Mouse (Mus musculus): ENCODE data around the gene Itgal. TPM values are rescaled to one million over a fixed set of nuclear protein-coding genes. Genes with fewer than 3 reads are reported as not detected.

The Itgal gene
- total and polyA plus RNA-seq, 2 experiments: 4.3 to 6.8 TPM

GRCm38 (mm10) chr7:127281114-127281513 lies 14.9 kb upstream of the Itgal start:
- Histone ChIP-seq H3K36me3 (ENCODE audit: control insufficient read depth, insufficient read depth, low read length) (no peaks in the 10 kb centered on the region), H3K79me2 (ENCODE audit: control insufficient read depth, insufficient read depth, low read length) (no peaks in the 10 kb centered on the region), H3K27ac (replicated peaks; ENCODE audit: insufficient read depth, low read depth, low read length) (no peak overlapping the region), H3K9ac (ENCODE audit: low read depth, low read length) (no peak overlapping the region), H3K4me3 (ENCODE audit: insufficient read depth, low read depth, low read length) (no peak overlapping the region), H3K4me1 (ENCODE audit: control insufficient read depth, insufficient read depth, low read length) (peaks cover 12% of the 10 kb centered on the region), H3K27me3 (ENCODE audit: control insufficient read depth, insufficient read depth, low read length) (no peaks in the 10 kb centered on the region)
- DNase-seq (ENCODE audit: extremely low read depth, low read depth, low spot score): no peak
- no peak for TF ChIP-seq POLR2A (IDR thresholded peaks at IDR 0.05; ENCODE audit: extremely low read depth, insufficient read depth, low read length)
- TF ChIP-seq CTCF (IDR thresholded peaks at IDR 0.05; ENCODE audit: low read depth, low read length): no peak
- 60% methylated on average over 4 of the region's 4 CpGs for WGBS

- Histone ChIP-seq H3K79me2 (ENCODE audit: control insufficient read depth, insufficient read depth, low read length) (no peaks in the 10 kb centered on the region), H3K9ac (ENCODE audit: low read depth, low read length) (no peak overlapping the region), H3K27me3 (ENCODE audit: control insufficient read depth, insufficient read depth, low read length) (no peaks in the 10 kb centered on the region), H3K36me3 (ENCODE audit: control insufficient read depth, insufficient read depth, low read length) (no peaks in the 10 kb centered on the region), H3K27ac (replicated peaks; ENCODE audit: insufficient read depth, low read depth, low read length) (no peak overlapping the region), H3K4me3 (ENCODE audit: insufficient read depth, low read depth, low read length) (no peak overlapping the region), H3K4me1 (ENCODE audit: control insufficient read depth, insufficient read depth, low read length) (peaks cover 7% of the 10 kb centered on the region)
- no peak for DNase-seq (ENCODE audit: extremely low read depth, low read depth, low spot score)
- TF ChIP-seq CTCF (IDR thresholded peaks at IDR 0.05; ENCODE audit: low read depth, low read length): no peak
- TF ChIP-seq POLR2A (IDR thresholded peaks at IDR 0.05; ENCODE audit: extremely low read depth, insufficient read depth, low read length): no peak
- 89% methylated on average over 2 of the region's 2 CpGs for WGBS
These were observed 13.9 kb upstream of the Itgal start for GRCm38 (mm10) chr7:127282190-127282589.

GRCm38 (mm10) chr7:127285154-127285553 lies 10.9 kb upstream of the Itgal start:
- DNase-seq (ENCODE audit: extremely low read depth, low read depth, low spot score): no peak
- WGBS: 73% methylated on average over 10 of the region's 10 CpGs
- H3K79me2 ChIP-seq (ENCODE audit: control insufficient read depth, insufficient read depth, low read length): no peaks in the 10 kb centered on the region
- no peak overlapping the region for H3K4me3 ChIP-seq (ENCODE audit: insufficient read depth, low read depth, low read length)
- no peaks in the 10 kb centered on the region for H3K27me3 ChIP-seq (ENCODE audit: control insufficient read depth, insufficient read depth, low read length)
- no peaks in the 10 kb centered on the region for H3K36me3 ChIP-seq (ENCODE audit: control insufficient read depth, insufficient read depth, low read length)
- TF ChIP-seq POLR2A (IDR thresholded peaks at IDR 0.05; ENCODE audit: extremely low read depth, insufficient read depth, low read length) (no peak), CTCF (IDR thresholded peaks at IDR 0.05; ENCODE audit: low read depth, low read length) (no peak)
- H3K27ac ChIP-seq (replicated peaks; ENCODE audit: insufficient read depth, low read depth, low read length): no peak overlapping the region
- H3K9ac ChIP-seq (ENCODE audit: low read depth, low read length): no peak overlapping the region
- H3K4me1 ChIP-seq (ENCODE audit: control insufficient read depth, insufficient read depth, low read length): no peaks in the 10 kb centered on the region

GRCm38 (mm10) chr7:127287940-127288339 lies 8.1 kb upstream of the Itgal start:
- H3K27me3 ChIP-seq (ENCODE audit: control insufficient read depth, insufficient read depth, low read length): no peaks in the 10 kb centered on the region
- no peak overlapping the region for H3K27ac ChIP-seq (replicated peaks; ENCODE audit: insufficient read depth, low read depth, low read length)
- 85% methylated on average over 1 of the region's 1 CpGs for WGBS
- no peaks in the 10 kb centered on the region for H3K36me3 ChIP-seq (ENCODE audit: control insufficient read depth, insufficient read depth, low read length)
- no peak overlapping the region for H3K9ac ChIP-seq (ENCODE audit: low read depth, low read length)
- no peak overlapping the region for H3K4me3 ChIP-seq (ENCODE audit: insufficient read depth, low read depth, low read length)
- TF ChIP-seq CTCF (IDR thresholded peaks at IDR 0.05; ENCODE audit: low read depth, low read length): no peak
- TF ChIP-seq POLR2A (IDR thresholded peaks at IDR 0.05; ENCODE audit: extremely low read depth, insufficient read depth, low read length): no peak
- no peaks in the 10 kb centered on the region for H3K79me2 ChIP-seq (ENCODE audit: control insufficient read depth, insufficient read depth, low read length)
- no peak for DNase-seq (ENCODE audit: extremely low read depth, low read depth, low spot score)
- H3K4me1 ChIP-seq (ENCODE audit: control insufficient read depth, insufficient read depth, low read length): no peaks in the 10 kb centered on the region

GRCm38 (mm10) chr7:127289306-127289705 lies 6.8 kb upstream of the Itgal start:
- TF ChIP-seq POLR2A (IDR thresholded peaks at IDR 0.05; ENCODE audit: extremely low read depth, insufficient read depth, low read length): no peak
- TF ChIP-seq CTCF (IDR thresholded peaks at IDR 0.05; ENCODE audit: low read depth, low read length): no peak
- no peak overlapping the region for H3K9ac ChIP-seq (ENCODE audit: low read depth, low read length)
- 88% methylated on average over 2 of the region's 2 CpGs for WGBS

GRCm38 (mm10) chr7:127290142-127290541 lies 5.9 kb upstream of the Itgal start:
- Histone ChIP-seq H3K27ac (replicated peaks; ENCODE audit: insufficient read depth, low read depth, low read length) (no peak overlapping the region), H3K79me2 (ENCODE audit: control insufficient read depth, insufficient read depth, low read length) (no peaks in the 10 kb centered on the region), H3K9ac (ENCODE audit: low read depth, low read length) (no peak overlapping the region), H3K27me3 (ENCODE audit: control insufficient read depth, insufficient read depth, low read length) (no peaks in the 10 kb centered on the region), H3K36me3 (ENCODE audit: control insufficient read depth, insufficient read depth, low read length) (no peaks in the 10 kb centered on the region), H3K4me1 (ENCODE audit: control insufficient read depth, insufficient read depth, low read length) (no peaks in the 10 kb centered on the region), H3K4me3 (ENCODE audit: insufficient read depth, low read depth, low read length) (no peak overlapping the region)
- no peak for TF ChIP-seq POLR2A (IDR thresholded peaks at IDR 0.05; ENCODE audit: extremely low read depth, insufficient read depth, low read length)
- no peak for DNase-seq (ENCODE audit: extremely low read depth, low read depth, low spot score)
- WGBS: 81% methylated on average over 8 of the region's 8 CpGs

More at GRCm38 (mm10) chr7:127289306-127289705, 6.8 kb upstream of the Itgal start:
- no peaks in the 10 kb centered on the region for H3K4me1 ChIP-seq (ENCODE audit: control insufficient read depth, insufficient read depth, low read length)
- H3K4me3 ChIP-seq (ENCODE audit: insufficient read depth, low read depth, low read length): no peak overlapping the region
- DNase-seq (ENCODE audit: extremely low read depth, low read depth, low spot score): no peak
- no peak overlapping the region for H3K27ac ChIP-seq (replicated peaks; ENCODE audit: insufficient read depth, low read depth, low read length)
- H3K79me2 ChIP-seq (ENCODE audit: control insufficient read depth, insufficient read depth, low read length): no peaks in the 10 kb centered on the region
- no peaks in the 10 kb centered on the region for H3K27me3 ChIP-seq (ENCODE audit: control insufficient read depth, insufficient read depth, low read length)
- H3K36me3 ChIP-seq (ENCODE audit: control insufficient read depth, insufficient read depth, low read length): no peaks in the 10 kb centered on the region
